Mouse (Mus musculus): ENCODE results near the gene Smg6.

DNA sequence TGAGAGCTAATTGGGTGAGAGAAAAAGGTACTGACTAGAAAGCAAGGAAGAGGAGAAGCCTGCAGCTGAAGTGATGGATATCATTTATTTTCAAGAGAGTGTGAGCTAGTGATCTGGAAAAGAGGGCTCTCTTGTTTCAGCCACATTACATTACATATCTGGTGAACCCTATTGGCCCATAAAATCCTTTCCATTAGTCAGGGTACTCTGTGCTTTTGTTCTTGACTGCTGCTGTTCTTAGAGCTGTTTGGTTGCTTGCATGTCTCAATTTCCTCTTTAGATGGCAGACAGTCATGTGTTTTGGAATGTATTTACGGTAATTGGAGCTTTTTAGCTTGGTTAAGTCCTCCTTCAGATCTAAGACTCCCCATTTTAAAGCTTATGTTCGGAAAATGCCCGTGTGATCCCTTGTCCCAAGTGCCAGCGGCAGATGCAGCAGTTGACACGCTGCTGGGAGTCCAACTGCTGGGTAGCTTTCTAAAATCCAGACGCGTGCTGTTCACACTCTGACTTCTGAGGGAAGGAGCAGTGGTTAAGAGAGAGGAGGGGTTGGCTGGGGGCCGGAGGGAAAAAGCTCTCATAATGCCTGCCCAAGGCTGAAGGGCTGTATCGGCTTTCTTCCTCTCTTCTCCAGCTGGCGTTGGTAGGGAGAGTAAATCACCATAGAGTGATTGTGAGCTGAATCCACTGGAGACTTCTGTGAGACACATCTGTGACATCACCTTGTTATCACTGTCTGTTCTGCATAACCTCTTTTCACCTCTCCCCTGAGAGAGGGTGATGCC is 75.4 kb downstream of the Smg6 start:
- TF ChIP-seq CTCF (IDR thresholded peaks at IDR 0.05; ENCODE audit: low read depth, low read length) (no peak), POLR2A (IDR thresholded peaks at IDR 0.05; ENCODE audit: insufficient read depth, low read length) (no peak), EP300 (IDR thresholded peaks at IDR 0.05; ENCODE audit: insufficient read depth, low read depth, low read length) (no peak)

Measured in ES-Bruce4 (cell line).